Mouse (Mus musculus): ENCODE measurements at regions not wholly inside any gene's neighbourhood (a gene's known extent, or its start where the extent isn't known, plus 50 kb on each side); places are given as distances from the start of the nearest gene placed in this dataset.

DNA sequence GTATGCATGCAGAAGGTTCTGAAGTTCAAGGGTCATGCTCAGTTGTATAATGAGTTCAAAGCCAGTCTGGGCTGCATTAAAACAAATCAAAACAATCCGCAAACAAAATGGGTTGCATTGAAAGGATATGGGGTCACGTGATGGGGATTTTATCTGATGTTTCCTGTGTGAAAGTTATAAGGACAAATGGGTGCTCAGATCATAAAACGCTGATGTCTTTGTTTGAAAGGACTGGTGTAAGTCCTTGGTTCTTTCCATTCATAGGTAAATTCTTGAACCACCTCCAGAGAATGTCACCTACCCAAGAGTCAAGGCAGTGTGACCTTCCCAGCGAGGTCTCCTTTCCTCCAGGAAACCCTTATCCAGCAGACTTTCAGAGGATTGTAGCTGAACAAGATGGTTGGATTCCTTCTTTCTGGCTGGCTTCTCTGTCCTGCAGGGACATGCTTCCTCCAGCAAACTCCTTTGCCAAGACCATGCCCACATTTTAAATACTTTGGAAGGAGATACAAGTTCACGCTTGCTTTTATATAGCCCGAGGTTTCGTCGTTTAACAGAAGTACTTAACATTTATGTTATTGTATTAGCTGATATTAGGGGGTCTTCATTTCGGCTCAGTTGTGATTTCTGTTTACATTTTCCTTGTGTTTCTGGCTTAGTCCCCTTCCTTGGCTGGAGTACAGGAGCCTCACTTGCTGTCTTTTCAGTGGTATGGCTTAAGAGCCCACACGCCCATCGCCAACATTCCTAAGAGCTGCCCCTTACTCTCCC is 74.6 kb upstream of the Cops8 start:
- no peak for TF ChIP-seq CTCF (IDR thresholded peaks at IDR 0.05; ENCODE audit: control insufficient read depth, insufficient read depth, insufficient read length)
- no peak for TF ChIP-seq MAX (IDR thresholded peaks at IDR 0.05)
- TF ChIP-seq FOSL1 (IDR thresholded peaks at IDR 0.05; ENCODE audit: insufficient read depth, low read length, poor library complexity, severe bottlenecking), result no peak
- no peak for TF ChIP-seq USF1 (IDR thresholded peaks at IDR 0.05; ENCODE audit: low read depth)
